Comparison of ENCODE assay signal across 18 mouse cellular contexts in genomic region chr6:64596835-64597234, GRCm38 (mm10).
DNase-seq lines count a peak whose midpoint lies in the region; ATAC-seq and TF ChIP-seq lines count a peak whose summit lies in the region.
"Had no signal": no experiment of that assay in that cellular context is flagged by ENCODE, and none has a peak within 500 bp of the region (broad histone marks: within the 10 kb centered on the region; RNA-seq: fewer than 3 reads in every experiment).

No protein-coding gene starts in this region.

- no peak for TF ChIP-seq CTCF in hindbrain, postnatal 0 days (IDR thresholded peaks at IDR 0.05; ENCODE audit: low read depth)
- TF ChIP-seq CTCF in midbrain, postnatal 0 days (IDR thresholded peaks at IDR 0.05) = no peak

- DNase-seq in cerebellum, adult 11 months = no peak
- no peak for DNase-seq in hindbrain, postnatal 0 days (ENCODE audit: low spot score)
- DNase-seq in midbrain, postnatal 0 days (ENCODE audit: low spot score) = no peak
- no peak for DNase-seq in midbrain, embryonic 14.5 days
- no peak for DNase-seq in thymus, postnatal 25 days
- DNase-seq: adrenal gland, postnatal 14 days; heart, adult 2 months; heart, postnatal 10 days; spleen, adult 18-20 months; thymus, postnatal 14 days had no signal

- 21% methylated on average over 2 of the region's 2 CpGs for WGBS in hindbrain, embryonic 12.5 days
- WGBS in hindbrain, postnatal 0 days = 34% methylated on average over 2 of the region's 2 CpGs
- WGBS in midbrain, embryonic 12.5 days = 25% methylated on average over 2 of the region's 2 CpGs
- 26% methylated on average over 2 of the region's 2 CpGs for WGBS in midbrain, postnatal 0 days
- WGBS in midbrain, embryonic 14.5 days = 26% methylated on average over 2 of the region's 2 CpGs

- H3K27me3 ChIP-seq in hindbrain, embryonic 12.5 days = no peaks in the 10 kb centered on the region
- H3K27me3 ChIP-seq in hindbrain, postnatal 0 days (ENCODE audit: insufficient read depth, low read length) = no peaks in the 10 kb centered on the region
- H3K27me3 ChIP-seq in midbrain, embryonic 12.5 days = no peaks in the 10 kb centered on the region
- no peaks in the 10 kb centered on the region for H3K27me3 ChIP-seq in midbrain, postnatal 0 days (ENCODE audit: insufficient read depth, low read length)
- H3K27me3 ChIP-seq in midbrain, embryonic 14.5 days (ENCODE audit: control insufficient read depth, insufficient read depth, low read length) = no peaks in the 10 kb centered on the region
- H3K27me3 ChIP-seq: kidney, embryonic 15.5 days; liver, embryonic 12.5 days; lung, embryonic 15.5 days; stomach, embryonic 15.5 days had no signal

- no peaks in the 10 kb centered on the region for H3K36me3 ChIP-seq in hindbrain, embryonic 12.5 days
- H3K36me3 ChIP-seq in hindbrain, postnatal 0 days (ENCODE audit: insufficient read depth, low read length) = no peaks in the 10 kb centered on the region
- no peaks in the 10 kb centered on the region for H3K36me3 ChIP-seq in midbrain, embryonic 12.5 days
- H3K36me3 ChIP-seq in midbrain, postnatal 0 days (ENCODE audit: insufficient read depth, low read length) = no peaks in the 10 kb centered on the region
- no peaks in the 10 kb centered on the region for H3K36me3 ChIP-seq in midbrain, embryonic 14.5 days (ENCODE audit: control insufficient read depth, insufficient read depth, low read length)
- H3K36me3 ChIP-seq: kidney, embryonic 15.5 days; liver, embryonic 12.5 days; lung, embryonic 15.5 days; stomach, embryonic 15.5 days had no signal

- ATAC-seq in cerebellum, adult (ENCODE audit: insufficient number of reproducible peaks, low FRiP score, low TSS enrichment) = 0 out of 2 replicates have a peak, but pooled peaks have one; percentile 36
- 0 out of 2 replicates have a peak, but pooled peaks have one; percentile 51 for ATAC-seq in hindbrain, embryonic 12.5 days (ENCODE audit: low FRiP score)
- ATAC-seq in hindbrain, postnatal 0 days = no peak
- ATAC-seq in midbrain, embryonic 12.5 days (ENCODE audit: low FRiP score, low read depth) = peak; percentile 66; the same call in 1 of the 2 replicates
- ATAC-seq in midbrain, postnatal 0 days (ENCODE audit: low FRiP score) = no peak
- no peak for ATAC-seq in midbrain, embryonic 14.5 days (ENCODE audit: low FRiP score, low TSS enrichment)
- ATAC-seq: forebrain, embryonic 14.5 days; liver, embryonic 12.5 days had no signal

- no peak overlapping the region for H3K4me2 ChIP-seq in hindbrain, embryonic 12.5 days (replicated peaks)
- H3K4me2 ChIP-seq in hindbrain, postnatal 0 days (ENCODE audit: low read depth, low read length) = no peak overlapping the region
- H3K4me2 ChIP-seq in midbrain, embryonic 12.5 days (replicated peaks) = no peak overlapping the region
- H3K4me2 ChIP-seq in midbrain, postnatal 0 days (ENCODE audit: low read depth, low read length, poor library complexity, severe bottlenecking) = no peak overlapping the region
- no peak overlapping the region for H3K4me2 ChIP-seq in midbrain, embryonic 14.5 days (ENCODE audit: low read length)
- H3K4me2 ChIP-seq: kidney, embryonic 15.5 days; liver, embryonic 12.5 days; lung, embryonic 15.5 days; stomach, embryonic 15.5 days had no signal

- H3K4me3 ChIP-seq in hindbrain, embryonic 12.5 days = no peak overlapping the region
- H3K4me3 ChIP-seq in hindbrain, postnatal 0 days (ENCODE audit: low read length) = no peak overlapping the region
- no peak overlapping the region for H3K4me3 ChIP-seq in midbrain, embryonic 12.5 days
- no peak overlapping the region for H3K4me3 ChIP-seq in midbrain, postnatal 0 days (ENCODE audit: low read depth, low read length)
- no peak overlapping the region for H3K4me3 ChIP-seq in midbrain, embryonic 14.5 days (replicated peaks; ENCODE audit: low read depth, low read length)
- H3K4me3 ChIP-seq: heart, adult 2 months; kidney, embryonic 15.5 days; liver, embryonic 12.5 days; lung, embryonic 15.5 days; stomach, embryonic 15.5 days had no signal

- no peak overlapping the region for H3K9ac ChIP-seq in hindbrain, embryonic 12.5 days
- no peak overlapping the region for H3K9ac ChIP-seq in hindbrain, postnatal 0 days (replicated peaks; ENCODE audit: low read length)
- no peak overlapping the region for H3K9ac ChIP-seq in midbrain, embryonic 12.5 days (replicated peaks)
- H3K9ac ChIP-seq in midbrain, postnatal 0 days (replicated peaks; ENCODE audit: low read length, poor library complexity, severe bottlenecking) = no peak overlapping the region
- H3K9ac ChIP-seq in midbrain, embryonic 14.5 days (replicated peaks; ENCODE audit: low read length) = no peak overlapping the region
- H3K9ac ChIP-seq: kidney, embryonic 15.5 days; liver, embryonic 12.5 days; lung, embryonic 15.5 days; stomach, embryonic 15.5 days had no signal

- no peak overlapping the region for H3K27ac ChIP-seq in hindbrain, embryonic 12.5 days
- no peak overlapping the region for H3K27ac ChIP-seq in hindbrain, postnatal 0 days
- H3K27ac ChIP-seq in midbrain, embryonic 12.5 days (replicated peaks) = no peak overlapping the region
- no peak overlapping the region for H3K27ac ChIP-seq in midbrain, postnatal 0 days (ENCODE audit: low read depth, low read length)
- H3K27ac ChIP-seq in midbrain, embryonic 14.5 days (replicated peaks; ENCODE audit: low read depth, low read length) = peak overlapping the region; percentile 21; the same call in 1 of the 2 replicates
- H3K27ac ChIP-seq: heart, adult 2 months; kidney, embryonic 15.5 days; liver, embryonic 12.5 days; lung, embryonic 15.5 days; stomach, embryonic 15.5 days had no signal

- no peaks in the 10 kb centered on the region for H3K9me3 ChIP-seq in hindbrain, embryonic 12.5 days (replicated peaks)
- H3K9me3 ChIP-seq in hindbrain, postnatal 0 days (ENCODE audit: low read length) = no peaks in the 10 kb centered on the region
- H3K9me3 ChIP-seq in midbrain, embryonic 12.5 days = no peaks in the 10 kb centered on the region
- no peaks in the 10 kb centered on the region for H3K9me3 ChIP-seq in midbrain, postnatal 0 days (ENCODE audit: low read length)
- H3K9me3 ChIP-seq in midbrain, embryonic 14.5 days (ENCODE audit: control insufficient read depth, low read length) = no peaks in the 10 kb centered on the region
- H3K9me3 ChIP-seq: kidney, embryonic 15.5 days; liver, embryonic 12.5 days; lung, embryonic 15.5 days; stomach, embryonic 15.5 days had no signal

- H3K4me1 ChIP-seq in hindbrain, embryonic 12.5 days = peaks cover 7% of the 10 kb centered on the region
- H3K4me1 ChIP-seq in hindbrain, postnatal 0 days (ENCODE audit: insufficient read depth, low read length) = no peaks in the 10 kb centered on the region
- peaks cover 3% of the 10 kb centered on the region; the same call in 1 of the 2 replicates for H3K4me1 ChIP-seq in midbrain, embryonic 12.5 days
- H3K4me1 ChIP-seq in midbrain, postnatal 0 days (ENCODE audit: insufficient read depth, low read length) = no peaks in the 10 kb centered on the region
- H3K4me1 ChIP-seq in midbrain, embryonic 14.5 days (ENCODE audit: control insufficient read depth, insufficient read depth, low read length) = no peaks in the 10 kb centered on the region
- H3K4me1 ChIP-seq: kidney, embryonic 15.5 days; liver, embryonic 12.5 days; stomach, embryonic 15.5 days had no signal

Comparison
In these comparisons a context has a peak if more than half of its experiments do, and no peak if none do; other contexts are left out.
1. ATAC-seq: peak in cerebellum, adult (single experiment), hindbrain, embryonic 12.5 days (single experiment) and midbrain, embryonic 12.5 days (single experiment); none in hindbrain, postnatal 0 days (single experiment), midbrain, postnatal 0 days (single experiment) and midbrain, embryonic 14.5 days (single experiment).